Mouse (Mus musculus) cortical plate, adult 2 months (tissue): ENCODE results near the gene Fam83g.

ENCODE experiments used
- CTCF ChIP-seq: fragments of 200-500 bp; IDR thresholded peaks from 2 replicates; pipeline ENCODE4 v1.5.1; 2011; ENCODE audit warnings: mild to moderate bottlenecking, control low read depth, low read length; ENCODE audit not compliant: insufficient read depth; ENCODE audit errors: extremely low read depth
- POLR2A ChIP-seq: fragments of 200-500 bp; IDR thresholded peaks from 2 replicates; pipeline ENCODE4 v1.6.1; 2011; ENCODE audit warnings: mild to moderate bottlenecking, low read length, control low read depth; ENCODE audit not compliant: insufficient read depth; ENCODE audit errors: extremely low read depth

DNA sequence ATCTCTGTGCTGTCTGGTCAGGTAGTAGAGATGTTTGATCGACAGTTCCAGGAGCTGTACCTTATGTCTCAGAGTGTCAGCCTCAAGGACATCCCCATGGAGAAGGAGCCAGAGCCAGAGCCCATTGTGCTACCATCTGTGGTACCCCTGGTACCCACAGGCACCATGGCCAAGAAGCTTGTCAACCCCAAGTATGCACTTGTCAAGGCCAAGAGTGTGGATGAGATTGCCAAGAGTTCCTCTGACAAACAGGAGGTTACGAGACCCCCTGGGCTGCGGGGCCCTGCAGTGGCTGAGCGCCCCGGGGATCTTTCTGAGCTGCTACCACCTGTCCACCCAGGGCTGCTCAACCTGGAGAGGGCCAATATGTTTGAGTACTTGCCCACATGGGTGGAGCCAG is 18.6 kb downstream of the Fam83g start:
- TF ChIP-seq POLR2A, result no peak
- no peak for TF ChIP-seq CTCF
